Mouse (Mus musculus) brain, embryonic 14.5 days (tissue): ENCODE measurements around the gene D5Ertd579e.

Experiments used
- CTCF ChIP-seq: fragments of 200-500 bp; IDR thresholded peaks from 2 replicates; pipeline ENCODE4 v1.5.1; 2012; ENCODE audit warnings: inconsistent platforms, mild to moderate bottlenecking, moderate library complexity, borderline replicate concordance; ENCODE audit not compliant: insufficient read depth, insufficient read length; ENCODE audit errors: extremely low read depth
- POLR2A ChIP-seq: fragments of 200-500 bp; IDR thresholded peaks from 2 replicates; pipeline ENCODE4 v1.6.1; 2012; ENCODE audit warnings: mild to moderate bottlenecking, inconsistent platforms, borderline replicate concordance; ENCODE audit not compliant: poor library complexity, insufficient read depth, insufficient read length, severe bottlenecking; ENCODE audit errors: extremely low read depth

DNA sequence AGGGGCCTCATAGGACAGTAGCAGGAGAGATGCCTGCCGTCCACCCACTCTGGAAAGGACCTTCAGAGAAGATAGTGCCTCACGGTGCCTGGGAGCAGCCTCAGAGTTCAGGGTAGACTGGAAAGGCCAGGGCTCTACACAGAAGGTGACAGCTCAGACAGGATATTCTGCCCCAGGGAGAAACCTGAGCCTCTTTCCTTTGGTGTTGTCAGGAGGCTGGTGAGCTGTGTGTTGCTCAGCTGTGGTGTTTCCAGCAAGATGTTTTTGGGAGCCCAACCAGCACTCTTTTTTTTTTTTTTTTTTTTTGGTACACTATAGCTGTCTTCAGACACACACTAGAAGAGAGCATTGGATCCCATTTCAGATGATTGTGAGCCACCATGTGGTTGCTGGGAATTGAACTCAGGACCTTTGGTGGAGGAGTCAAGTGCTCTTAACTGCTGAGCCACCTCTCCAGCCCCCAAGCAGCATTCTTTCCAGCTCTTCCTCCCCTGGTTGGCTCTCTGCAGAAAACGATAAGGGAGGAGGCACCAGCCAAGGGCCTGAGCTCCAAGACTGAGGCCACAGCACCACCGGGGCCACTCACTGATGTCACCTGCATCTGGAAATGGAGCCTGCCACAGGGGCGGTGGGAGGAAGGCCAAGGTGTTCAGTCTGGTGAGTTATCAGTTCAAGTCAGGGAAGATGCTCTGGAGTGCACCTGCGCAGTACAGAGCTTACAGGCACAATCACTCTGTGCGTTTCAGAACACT is 36.3 kb upstream of the D5Ertd579e start:
- TF ChIP-seq POLR2A (no peak), CTCF (no peak)
